Mouse (Mus musculus) adrenal gland, adult (tissue): ENCODE results near the gene Lrig1.

ENCODE experiments used
- DNase-seq, 2 experiments: peaks; one replicate each; pipeline ENCODE4 v3.0.0; 2022 to 2023; ENCODE audit warnings: low spot score in 1 of 2; ENCODE audit not compliant: inconsistent age in 2 of 2

The Lrig1 gene

DNA sequence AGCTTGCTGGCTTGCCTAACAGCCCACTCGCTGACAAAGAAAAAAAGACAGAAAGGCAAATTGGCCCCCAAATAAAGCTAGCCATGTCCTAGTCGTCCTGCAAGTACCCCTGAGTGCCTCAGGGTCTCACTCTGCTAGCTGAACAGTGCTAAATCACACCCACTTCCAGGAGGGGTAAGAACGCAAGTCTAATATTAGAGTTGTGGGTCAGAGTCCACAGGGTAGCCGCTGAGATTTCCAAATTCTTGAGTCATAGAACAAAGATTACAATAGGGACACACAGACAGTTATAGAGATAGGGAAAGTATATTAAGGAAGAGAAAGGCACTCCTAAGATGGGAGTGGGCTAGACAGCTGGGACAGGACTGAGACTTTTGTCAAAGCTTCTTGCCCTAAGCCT lies 51.5 kb downstream of the Lrig1 start:
- DNase-seq, result no peak

DNA sequence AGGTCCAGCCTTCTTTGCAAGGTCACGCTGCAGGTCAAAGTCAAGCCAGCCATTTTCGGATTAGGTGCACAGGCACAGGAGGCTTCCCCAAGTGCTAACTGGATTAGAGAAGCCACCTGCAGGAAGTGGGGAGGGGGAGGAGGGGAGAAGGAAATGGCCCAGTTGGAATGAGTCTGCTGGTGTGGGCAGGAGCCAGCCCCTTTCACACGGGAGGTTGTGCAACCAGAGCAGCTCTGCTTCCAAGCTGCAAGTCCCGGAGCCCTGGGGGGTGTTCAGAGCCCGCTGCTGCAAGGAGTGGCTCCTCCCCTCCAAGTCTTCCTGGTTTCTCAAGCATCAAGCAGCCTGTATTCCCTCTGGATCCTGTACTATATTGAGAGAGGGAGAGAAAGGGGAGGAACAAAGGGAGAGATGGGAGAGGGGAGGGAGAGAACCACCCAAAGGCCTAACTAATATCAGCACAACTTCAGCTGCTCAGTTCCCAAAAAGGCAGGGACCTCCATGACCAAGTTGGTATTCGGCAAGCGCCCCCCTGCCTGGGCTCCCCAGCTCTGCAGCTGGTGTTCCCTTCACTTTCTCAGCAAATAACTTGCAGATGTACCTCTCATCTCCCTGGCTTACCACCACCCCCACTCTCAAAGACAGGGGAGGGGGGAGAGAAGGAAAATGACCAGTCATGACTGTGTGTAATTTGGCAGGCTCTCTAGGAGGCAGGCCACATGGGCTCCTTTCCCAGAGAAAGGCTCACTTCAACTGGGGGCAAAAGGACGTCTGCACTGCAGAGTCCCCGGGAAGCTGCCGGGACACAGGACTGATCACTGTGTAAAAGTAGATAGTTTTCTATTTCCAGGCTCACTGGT lies 52.2 kb downstream of the Lrig1 start:
- peak; percentile 33 to 70 for DNase-seq

DNA sequence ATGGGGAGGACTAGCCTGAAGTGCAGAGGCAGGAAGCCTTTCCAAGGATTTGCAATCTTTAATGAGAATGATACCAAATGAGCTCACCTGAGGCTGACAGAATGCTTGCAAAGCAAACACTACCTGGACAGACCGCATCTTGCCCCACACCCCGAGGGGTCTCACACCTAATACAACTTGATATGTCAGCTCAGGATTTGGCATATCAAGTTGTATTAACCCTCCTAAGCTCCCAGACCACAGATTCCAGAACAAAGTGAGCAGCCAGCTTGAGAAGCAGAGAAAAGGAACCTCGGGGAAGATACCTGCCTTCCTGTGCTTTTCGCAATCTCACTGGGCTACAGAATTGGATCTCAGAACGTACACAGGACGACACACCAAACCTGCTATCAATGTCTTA lies 53.1 kb downstream of the Lrig1 start:
- no peak for DNase-seq

DNA sequence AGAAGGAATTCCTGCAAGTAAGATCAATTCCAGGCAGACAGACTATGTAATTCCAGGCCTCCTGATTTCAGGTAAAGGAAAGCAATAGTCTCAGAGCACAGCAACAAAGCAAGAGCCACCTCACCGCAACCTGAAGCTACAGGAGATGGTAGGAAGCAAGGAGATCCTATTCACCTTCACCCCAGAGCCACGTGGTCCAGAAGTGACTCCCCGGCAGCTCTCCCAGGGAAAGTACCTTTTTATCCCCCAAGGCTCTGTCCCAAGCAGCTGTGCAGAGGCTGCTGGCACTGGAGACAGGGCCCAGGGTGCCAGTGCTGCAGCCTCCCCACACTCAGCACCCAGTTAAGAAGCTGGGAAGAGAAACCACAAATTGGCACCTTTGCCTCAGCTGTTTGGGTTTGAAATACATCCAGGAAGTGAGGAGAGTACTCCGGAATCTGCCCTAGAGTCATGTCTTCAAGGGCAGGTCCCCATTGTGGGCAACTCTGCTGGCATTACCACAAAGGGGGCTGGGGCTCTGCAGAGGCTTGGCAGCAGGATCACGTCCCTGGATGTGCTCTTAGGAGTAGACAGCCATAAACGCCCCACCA lies 53.6 kb downstream of the Lrig1 start:
- DNase-seq, result no peak

DNA sequence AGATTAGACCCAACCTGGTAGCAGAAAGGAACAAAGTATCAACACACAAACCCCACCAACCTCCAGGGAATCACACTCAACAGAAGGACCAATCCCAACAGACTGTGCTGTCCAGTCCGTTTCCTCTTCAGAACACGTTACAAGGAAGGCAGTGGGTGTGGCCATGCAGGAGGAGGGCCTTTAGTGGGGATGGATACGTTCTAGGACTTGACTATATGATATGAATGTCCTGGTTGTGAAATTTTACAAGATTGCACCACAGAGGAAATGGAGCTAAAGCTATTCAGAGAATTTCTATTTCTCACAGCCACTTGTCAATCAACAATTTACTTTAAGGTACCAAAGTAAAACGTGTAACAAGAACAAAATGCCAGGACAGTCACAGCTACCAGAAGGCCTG lies 54.2 kb downstream of the Lrig1 start:
- no peak for DNase-seq

DNA sequence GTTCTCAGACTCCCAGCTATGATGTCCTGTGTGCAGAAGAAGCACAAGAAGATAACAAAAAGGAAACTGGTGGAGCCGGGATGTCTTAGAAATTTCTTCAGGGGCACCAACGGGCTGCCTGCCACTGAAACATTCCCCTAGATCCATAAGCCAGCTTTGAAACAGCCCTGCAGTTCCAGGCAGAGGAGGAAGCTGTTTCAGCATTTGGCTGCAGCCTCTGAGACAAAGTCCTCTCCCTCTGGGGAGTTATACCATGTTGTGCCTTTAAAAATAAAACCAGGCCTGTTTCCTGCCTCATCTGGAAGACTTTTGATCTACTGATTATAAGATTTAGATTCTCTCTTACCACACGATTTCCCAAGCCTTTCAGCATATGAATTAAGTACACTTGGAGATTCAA lies 55.3 kb downstream of the Lrig1 start:
- DNase-seq, result no peak

DNA sequence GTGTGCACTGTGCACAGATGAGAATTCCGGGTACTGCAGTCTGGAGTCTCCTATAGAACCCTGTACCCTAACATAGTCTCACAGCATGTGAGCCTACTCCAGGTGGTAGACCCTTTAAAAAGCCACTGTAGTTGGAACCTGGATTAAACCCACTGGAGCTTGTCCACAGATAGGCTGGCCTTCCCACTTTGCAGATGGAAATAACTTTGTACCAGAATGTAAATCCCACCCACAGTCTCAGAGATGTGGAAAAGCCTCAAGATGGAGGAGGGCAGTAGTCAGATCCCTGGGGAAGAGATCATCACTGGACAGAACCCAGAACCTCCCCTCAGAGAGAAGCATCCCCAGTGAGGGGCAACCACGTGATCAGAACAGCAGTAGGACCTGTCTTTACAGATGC lies 56.0 kb downstream of the Lrig1 start:
- DNase-seq, result no peak

DNA sequence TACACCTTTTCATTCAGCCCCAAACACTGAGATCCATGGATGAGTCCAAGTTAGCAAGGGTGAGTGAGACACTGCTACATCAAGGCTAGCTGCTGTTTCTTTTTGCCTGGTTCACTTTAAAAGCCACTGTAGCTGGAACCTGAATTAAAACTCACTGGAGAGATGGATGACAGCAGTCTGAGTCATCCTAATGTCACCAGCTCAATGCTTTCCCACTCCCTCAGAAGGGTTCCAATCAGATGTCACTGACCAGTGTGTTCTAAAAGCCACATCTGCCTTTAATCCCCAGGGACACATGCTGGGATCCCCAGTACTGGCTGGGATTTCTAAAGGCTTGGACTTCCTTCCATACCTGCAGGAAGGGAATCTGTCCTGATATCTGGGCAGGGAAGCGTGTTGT lies 57.9 kb downstream of the Lrig1 start:
- DNase-seq, result peak in 1 of 2 experiments; percentile 61

DNA sequence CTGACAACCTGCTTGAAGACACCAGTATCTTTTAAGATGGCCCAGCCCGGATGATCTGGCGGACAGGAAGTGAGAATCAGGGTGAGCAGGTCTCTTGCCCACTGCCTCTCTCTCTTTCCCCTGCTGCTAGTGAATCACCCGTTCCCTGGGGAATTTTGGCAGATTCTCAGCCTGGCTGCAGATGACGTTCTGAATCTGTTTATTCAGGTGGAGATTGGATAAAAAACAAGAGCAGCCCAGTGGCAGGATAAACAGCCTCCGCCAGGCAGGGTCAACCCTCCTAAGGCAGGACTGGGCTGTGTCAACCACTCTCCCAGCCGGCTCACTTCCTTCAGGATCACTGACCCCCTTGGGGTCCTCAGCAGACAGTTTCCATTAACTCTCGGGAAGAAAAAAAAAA lies 59.7 kb downstream of the Lrig1 start:
- DNase-seq, result peak; percentile 57 to 70

DNA sequence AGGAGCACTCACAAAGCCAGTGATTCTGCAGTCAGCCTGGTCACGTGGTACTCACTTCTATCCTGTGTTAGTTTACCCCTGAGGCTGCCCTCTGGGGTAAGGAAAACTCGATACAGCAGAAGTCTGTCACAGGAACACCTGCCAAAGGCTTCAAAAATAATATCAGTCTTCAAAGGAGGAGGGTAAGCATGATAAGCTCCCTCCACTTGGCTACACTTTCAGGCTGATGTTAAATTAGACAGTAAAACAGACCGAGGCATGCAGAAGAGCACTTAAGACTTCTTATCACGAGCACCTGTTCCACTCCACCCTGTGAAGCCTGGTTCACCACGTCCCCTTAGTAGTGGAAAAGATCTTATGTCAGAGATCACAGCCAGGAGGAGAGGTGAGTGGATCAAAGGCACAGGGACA lies 62.9 kb downstream of the Lrig1 start:
- no peak for DNase-seq

DNA sequence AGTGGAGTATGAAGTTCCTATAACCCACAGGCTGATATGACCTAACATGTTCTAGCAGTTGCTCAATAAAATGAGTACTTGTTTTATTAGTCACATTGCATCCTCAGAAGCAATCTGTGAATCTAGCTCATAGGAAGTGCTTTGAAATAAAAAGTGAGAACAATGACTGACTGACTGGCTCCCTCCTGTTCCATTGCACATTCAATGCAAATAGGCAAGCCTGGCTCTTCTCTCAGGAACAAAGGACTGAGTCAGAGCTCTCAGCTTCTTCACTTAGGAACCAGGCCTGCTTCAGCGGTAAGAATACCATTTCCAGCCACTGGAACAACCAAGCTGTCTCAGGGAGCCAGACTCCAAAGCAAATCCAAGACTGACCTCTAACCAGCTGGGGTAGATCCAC lies 64.6 kb downstream of the Lrig1 start:
- no peak for DNase-seq

DNA sequence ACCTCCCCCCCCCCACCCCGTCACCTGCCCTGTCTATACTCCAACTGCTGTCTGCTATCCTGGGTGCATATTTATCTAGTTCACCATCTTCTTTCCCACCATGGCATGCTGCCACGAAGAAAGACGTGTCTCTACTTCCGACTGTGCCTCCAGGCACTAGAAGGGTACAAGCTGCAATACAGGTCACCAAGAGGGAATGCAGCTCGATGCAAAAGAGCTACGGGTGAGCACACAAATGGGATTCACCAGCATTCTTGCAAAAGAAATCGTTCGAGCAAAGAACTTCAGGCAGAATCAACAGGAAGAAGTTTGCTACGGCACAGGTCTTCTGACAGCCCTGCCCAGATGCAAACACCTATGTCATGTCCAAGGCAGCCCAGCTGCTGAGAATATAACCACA lies 65.2 kb downstream of the Lrig1 start:
- no peak for DNase-seq

DNA sequence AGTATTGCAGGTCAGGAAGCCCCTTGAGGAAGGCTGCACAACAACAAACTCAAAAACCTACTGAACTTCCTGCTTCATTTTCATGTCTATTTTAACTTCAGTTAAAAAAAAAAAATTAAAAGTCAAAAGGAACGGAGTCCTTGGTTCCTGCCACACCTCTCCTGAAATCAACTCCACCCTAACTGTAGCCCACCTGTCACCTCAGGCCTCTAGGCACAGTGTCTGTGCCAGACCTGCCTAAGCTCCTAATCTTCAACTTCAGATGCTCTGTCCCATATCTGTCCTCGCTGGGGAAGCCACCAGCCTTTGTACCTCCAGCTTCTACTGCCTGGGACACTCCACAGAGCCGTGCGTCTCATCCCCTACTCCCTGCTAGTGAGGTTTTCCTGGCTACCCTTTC lies 65.7 kb downstream of the Lrig1 start:
- DNase-seq, result no peak

DNA sequence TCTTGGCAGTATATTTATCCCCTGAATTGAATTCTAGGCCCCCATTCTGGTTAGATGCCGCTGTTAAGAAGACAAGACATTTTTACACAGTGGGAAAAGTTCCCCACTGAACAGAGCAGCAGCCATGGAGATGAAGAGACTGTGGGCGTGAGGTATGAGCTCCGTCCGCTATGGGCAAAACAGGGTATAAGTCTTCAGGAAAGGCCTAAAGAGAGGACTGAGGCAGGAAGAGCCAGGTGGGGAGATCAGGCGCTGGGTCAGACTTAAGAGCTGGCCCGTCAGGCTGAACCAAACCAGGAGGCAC lies 68.2 kb downstream of the Lrig1 start:
- DNase-seq, result no peak

DNA sequence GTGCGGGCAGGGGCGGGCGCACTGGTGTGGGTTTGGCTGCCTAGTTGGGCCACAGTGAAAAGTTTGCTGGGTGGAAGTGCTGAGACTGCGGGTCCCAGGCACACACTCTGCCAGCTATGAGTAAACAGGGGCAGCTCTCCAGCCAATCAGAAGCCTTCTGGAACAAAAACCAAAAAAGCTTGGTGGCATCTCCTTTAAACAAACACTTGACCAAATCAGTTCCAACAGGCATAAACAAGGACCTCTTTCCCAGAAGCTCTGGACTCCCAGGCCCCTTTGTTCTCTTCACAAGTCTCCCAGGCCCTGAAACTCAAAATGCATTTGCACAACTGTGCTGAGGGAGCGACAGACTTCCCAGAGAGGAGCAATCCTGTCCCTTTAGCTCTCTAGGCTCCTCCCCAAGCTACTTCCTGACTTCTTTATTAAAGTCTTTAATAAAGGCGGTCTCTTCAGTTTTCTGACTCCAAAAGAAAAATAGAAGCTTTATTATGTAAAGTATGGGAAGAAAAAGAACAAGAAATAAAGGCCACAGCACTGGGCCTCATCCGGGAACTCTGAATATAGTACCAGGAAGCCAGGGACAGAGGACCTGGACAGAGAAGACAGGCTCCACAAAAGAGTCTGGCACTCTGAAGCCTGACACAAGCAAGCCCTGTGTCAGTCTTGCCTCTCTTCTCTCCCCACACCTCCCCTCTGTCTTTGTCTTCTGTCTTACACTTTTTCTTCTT lies 68.7 kb downstream of the Lrig1 start:
- DNase-seq, result no peak

DNA sequence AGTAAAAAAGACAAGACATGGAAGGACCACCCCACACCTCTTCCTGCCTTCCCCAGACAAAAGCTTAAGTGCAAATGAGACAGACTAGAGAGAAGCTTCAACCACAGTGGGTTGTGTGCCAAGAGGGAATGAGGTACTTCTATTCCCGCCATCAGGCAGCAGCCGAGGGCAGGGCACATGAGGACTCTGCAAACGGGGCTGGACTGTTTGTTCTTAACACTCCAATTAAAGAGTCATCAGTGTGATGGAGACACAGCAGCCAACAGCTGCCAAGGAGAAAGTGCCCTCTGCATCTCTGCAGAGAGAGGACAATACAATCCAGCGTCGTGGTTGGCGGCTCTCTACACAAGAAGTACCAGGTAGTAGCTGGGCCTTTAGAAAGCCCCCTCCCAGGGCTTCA lies 71.2 kb downstream of the Lrig1 start:
- no peak for DNase-seq

DNA sequence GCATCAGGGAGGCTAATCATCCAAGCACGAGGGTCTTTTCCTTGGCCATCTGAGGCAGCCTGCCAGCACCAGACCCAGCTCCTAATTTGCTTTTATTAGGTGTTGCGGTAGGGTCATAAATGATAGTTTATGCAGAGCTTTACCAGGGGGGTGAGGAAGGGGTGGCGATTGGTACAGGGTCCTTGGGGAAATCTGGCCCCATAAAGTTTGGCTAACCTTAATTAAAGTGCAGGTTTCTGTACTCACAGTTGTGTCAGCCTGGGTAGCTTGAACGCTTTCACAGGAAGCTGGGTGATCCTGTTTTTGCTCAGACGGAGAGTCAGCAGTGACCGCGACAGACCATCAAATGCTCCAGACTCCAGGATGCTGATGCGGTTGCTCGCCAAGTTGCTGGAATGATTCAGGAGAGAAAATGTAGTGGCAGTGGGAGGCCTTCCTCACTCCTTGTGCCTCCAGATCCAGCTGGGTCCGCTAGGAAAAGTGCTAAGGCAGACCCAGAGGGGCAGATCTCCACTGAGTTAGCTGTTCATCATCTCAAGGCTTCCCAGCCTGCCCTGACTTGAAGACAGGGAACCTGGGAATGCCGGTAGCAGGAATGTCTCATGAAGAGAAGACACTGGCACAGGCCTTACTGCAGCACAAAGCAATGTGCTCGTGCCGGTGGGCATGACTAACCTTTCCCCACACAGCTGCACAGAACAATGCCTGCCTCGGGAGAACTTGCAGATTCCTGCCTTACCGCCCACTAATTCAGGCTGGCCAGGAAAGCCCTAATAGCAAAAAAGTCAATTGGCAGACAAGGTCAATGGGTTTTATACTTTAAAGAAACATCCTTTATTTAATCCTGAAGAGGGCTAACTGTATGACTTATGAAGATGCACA lies 72.0 kb downstream of the Lrig1 start:
- no peak for DNase-seq

DNA sequence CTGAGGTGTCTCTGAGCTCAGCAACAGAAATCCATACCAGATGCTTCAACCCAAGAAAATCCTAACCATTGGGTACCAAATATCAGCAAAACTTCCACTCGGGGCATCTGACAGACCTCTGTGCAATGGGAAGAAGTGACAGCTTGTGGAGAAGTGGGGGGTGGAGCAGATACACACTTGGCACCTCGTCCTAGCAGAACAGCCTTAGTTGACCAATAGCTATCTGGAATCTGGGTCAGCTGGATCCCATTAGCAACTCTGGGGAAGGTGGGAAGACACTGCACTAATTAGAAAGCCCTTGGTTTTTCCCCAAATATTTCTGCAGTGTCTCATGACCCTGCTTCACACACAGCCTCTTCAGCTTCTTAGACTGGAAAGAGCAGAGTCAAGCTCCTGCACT lies 73.2 kb downstream of the Lrig1 start:
- DNase-seq, result no peak

DNA sequence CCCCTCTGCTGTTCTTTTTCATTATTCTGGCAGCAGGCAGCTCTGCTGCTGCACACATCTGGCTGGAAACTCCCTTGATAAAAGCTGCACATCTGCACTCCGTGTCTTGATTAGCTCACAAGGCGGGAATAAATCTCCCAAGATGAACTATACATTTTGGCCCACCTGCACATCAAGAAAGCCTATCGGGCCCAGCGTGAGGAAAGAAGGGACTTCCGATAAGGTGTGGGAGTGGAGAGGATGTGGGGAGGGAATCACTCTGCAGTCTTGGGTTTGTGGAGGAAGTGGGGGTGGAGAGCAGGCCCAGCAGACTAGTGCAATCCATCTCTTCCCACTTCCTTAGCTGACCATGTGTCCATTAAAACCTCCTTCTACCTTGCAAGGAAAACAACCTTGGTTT lies 74.1 kb downstream of the Lrig1 start:
- no peak for DNase-seq

DNA sequence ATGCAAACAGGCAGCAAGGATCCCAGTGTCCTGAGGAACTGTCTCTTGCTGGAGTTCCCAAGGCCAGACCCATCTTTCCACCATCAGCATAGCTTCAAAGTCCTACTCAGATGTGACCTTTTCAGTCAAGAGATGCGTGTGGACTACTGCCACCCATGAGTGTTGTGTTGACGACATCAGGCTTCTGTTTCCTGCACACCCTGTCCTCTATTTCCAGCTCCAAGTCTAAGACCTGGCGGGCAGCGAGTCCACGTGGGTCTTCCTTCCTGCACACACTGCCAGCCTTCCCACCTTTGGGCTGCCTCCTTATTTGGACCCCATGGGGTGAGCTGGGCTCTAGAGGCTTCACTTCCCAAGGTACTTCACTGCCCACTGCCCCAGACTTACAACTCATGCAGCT lies 75.4 kb downstream of the Lrig1 start:
- DNase-seq, result no peak

DNA sequence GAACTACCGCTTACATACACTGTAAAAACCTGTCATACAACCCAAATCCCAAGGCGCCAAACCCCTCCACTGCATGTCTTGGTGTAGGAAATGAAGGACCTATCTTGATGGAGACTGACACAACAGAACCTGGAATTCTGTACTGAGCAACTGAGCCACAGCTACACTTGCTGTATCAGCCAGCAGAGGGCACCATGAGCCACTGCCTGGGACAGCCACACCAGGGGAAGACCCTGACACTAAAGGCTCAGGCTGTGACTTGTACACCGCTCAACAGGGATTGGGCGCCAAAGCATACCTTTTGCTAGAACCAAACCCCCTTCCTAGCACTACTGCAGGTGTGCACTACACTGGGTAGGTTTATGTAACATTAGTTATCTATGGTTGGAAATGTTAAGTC lies 77.0 kb downstream of the Lrig1 start:
- DNase-seq, result peak; percentile 41 to 85
